Mouse (Mus musculus) liver, adult 2 months (tissue): ENCODE results near the gene Chp2. TPM values are rescaled to one million over a fixed set of nuclear protein-coding genes. Genes with fewer than 3 reads are reported as not detected.

Experiments
- DNase-seq: peaks from one replicate; pipeline ENCODE4 v3.0.0-alpha.2; 2011; ENCODE audit warnings: low read depth, low spot score; ENCODE audit errors: extremely low read depth
- H3K27ac ChIP-seq: fragments of 200-500 bp; replicated peaks from 2 replicates; pipeline ENCODE4 v1.5.1; 2012; ENCODE audit warnings: low read depth, mild to moderate bottlenecking, control low read depth, inconsistent platforms, low read length; ENCODE audit not compliant: insufficient read depth
- H3K27me3 ChIP-seq: fragments of 200-500 bp; 2 replicates; pipeline ENCODE4 v1.6.1; 2012; ENCODE audit warnings: mild to moderate bottlenecking, moderate library complexity, low read length, inconsistent platforms; ENCODE audit not compliant: control insufficient read depth, insufficient read depth
- H3K36me3 ChIP-seq: fragments of 200-500 bp; 2 replicates; pipeline ENCODE4 v1.6.1; 2012; ENCODE audit warnings: low read length, inconsistent platforms; ENCODE audit not compliant: control insufficient read depth, insufficient read depth
- H3K4me1 ChIP-seq: fragments of 200-500 bp; 2 replicates; pipeline ENCODE4 v1.6.1; 2011; ENCODE audit warnings: low read length; ENCODE audit not compliant: control insufficient read depth, insufficient read depth
- H3K4me3 ChIP-seq: fragments of 200-500 bp; 2 replicates; pipeline ENCODE4 v1.5.1; 2011; ENCODE audit warnings: low read depth, mild to moderate bottlenecking, control low read depth, low read length, moderate library complexity; ENCODE audit not compliant: insufficient read depth
- H3K79me2 ChIP-seq: fragments of 200-500 bp; 2 replicates; pipeline ENCODE4 v1.6.1; 2012; ENCODE audit warnings: inconsistent platforms, mild to moderate bottlenecking, low read length, moderate library complexity; ENCODE audit not compliant: control insufficient read depth, insufficient read depth
- H3K9ac ChIP-seq: fragments of 200-500 bp; 2 replicates; pipeline ENCODE4 v1.6.1; 2012; ENCODE audit warnings: low read depth, mild to moderate bottlenecking, control low read depth, inconsistent platforms, low read length
- CTCF ChIP-seq: fragments of 200-500 bp; IDR thresholded peaks from 2 replicates; pipeline ENCODE4 v1.5.1; 2011; ENCODE audit warnings: low read depth, low read length, control low read depth
- POLR2A ChIP-seq: fragments of 200-500 bp; IDR thresholded peaks from 2 replicates; pipeline ENCODE4 v1.6.1; 2011; ENCODE audit warnings: low read length, control low read depth; ENCODE audit not compliant: insufficient read depth; ENCODE audit errors: extremely low read depth
- WGBS: fragments of 180-500 bp; shearing (Covaris S2); methylation state at CpG from one replicate; pipeline ENCODE4 v1.1.7; 2018; 5-methylcytosine and 5-hydroxymethylcytosine counted together
- polyA plus RNA-seq: library from polyadenylated mRNA; depleted of rRNA; stranded (reverse); fragments of >200 nt; gene quantifications from 2 replicates; pipeline ENCODE4 v1.2.3, GENCODE M21; 2012
- total RNA-seq: library from RNA; depleted of rRNA; stranded (reverse); fragments of >200 nt; gene quantifications from 2 replicates; pipeline ENCODE4 v1.2.3, GENCODE M21; 2014

Chp2 gene
- total and polyA plus RNA-seq, 2 experiments, result 2.8 to 5.3 TPM

DNA sequence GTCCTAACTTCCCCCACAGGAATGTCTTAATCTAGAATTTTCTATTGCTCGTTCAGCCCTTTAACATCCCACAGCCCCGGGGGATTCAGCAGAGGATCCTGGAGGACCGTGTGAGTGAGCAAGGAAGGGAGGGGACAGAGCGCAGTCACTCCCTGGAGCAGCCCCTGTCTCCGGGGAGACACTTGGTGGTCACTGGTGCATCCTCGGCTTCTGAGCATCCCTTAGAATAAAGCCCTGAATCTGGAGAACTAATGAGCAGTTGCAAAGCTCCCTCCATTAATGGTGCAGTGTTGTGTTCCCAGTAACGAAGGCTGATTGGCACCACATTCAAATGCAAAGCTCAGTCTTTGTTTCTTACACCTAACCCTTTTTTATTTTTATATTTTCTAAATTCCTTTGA, 24.9 kb downstream of the Chp2 start:
- no peak for TF ChIP-seq POLR2A
- no peak for TF ChIP-seq CTCF
- DNase-seq, result no peak
- WGBS, result 73% methylated on average over 7 of the region's 7 CpGs
- Histone ChIP-seq H3K27me3 (no peaks in the 10 kb centered on the region), H3K79me2 (no peaks in the 10 kb centered on the region), H3K36me3 (no peaks in the 10 kb centered on the region), H3K27ac (no peak overlapping the region), H3K4me3 (no peak overlapping the region), H3K4me1 (no peaks in the 10 kb centered on the region), H3K9ac (no peak overlapping the region)

DNA sequence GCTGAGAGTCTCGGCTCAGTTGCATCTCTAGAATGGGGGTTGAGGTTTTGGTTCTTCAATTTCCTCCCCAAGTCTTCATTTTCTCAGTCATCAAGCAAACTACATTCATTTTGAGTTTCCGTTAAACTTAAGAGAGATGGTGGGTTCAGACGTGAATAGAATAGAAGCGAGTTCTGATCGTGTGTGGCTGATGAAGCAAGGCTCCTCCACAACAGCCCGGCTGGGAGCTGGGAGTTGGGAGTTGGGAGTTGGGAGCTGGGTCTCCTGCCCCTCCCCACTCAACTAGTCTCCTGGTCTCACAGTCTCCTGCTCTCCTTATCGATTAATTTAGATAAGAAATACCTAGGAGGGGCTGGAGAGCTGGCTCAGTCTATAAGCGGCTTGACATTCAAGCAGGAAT, 25.3 kb downstream of the Chp2 start:
- Histone ChIP-seq H3K27ac (no peak overlapping the region), H3K36me3 (no peaks in the 10 kb centered on the region), H3K4me3 (no peak overlapping the region), H3K4me1 (no peaks in the 10 kb centered on the region), H3K9ac (no peak overlapping the region), H3K27me3 (no peaks in the 10 kb centered on the region), H3K79me2 (no peaks in the 10 kb centered on the region)
- TF ChIP-seq CTCF, result no peak
- no peak for TF ChIP-seq POLR2A
- WGBS, result 70% methylated on average over 8 of the region's 8 CpGs
- no peak for DNase-seq

DNA sequence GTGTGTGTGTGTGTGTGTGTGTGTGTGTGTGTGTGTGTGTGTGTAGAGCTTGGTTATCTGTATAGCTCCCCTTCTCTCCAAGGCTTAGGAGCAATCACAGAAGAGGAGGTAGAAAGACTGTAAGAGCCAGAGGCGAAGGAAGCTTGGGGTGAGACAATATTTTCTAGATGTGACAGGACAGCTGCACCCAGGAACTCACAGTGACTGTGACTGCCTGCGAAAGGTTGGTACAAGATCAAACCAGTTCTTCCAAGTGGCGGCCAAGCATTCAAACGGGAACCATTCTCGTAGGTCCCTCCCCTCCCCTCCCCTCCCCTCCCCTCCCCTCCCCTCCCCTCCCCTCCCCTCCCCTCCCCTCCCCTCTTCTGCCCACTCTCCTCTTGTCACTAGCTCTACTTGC, 26.7 kb downstream of the Chp2 start:
- TF ChIP-seq POLR2A, result no peak
- TF ChIP-seq CTCF, result no peak
- no peaks in the 10 kb centered on the region for H3K36me3 ChIP-seq
- 64% methylated on average over 5 of the region's 5 CpGs for whole genome bisulfite sequencing
- no peaks in the 10 kb centered on the region for H3K27me3 ChIP-seq
- H3K27ac ChIP-seq, result no peak overlapping the region
- H3K4me1 ChIP-seq, result no peaks in the 10 kb centered on the region
- no peak overlapping the region for H3K4me3 ChIP-seq
- no peaks in the 10 kb centered on the region for H3K79me2 ChIP-seq
- no peak overlapping the region for H3K9ac ChIP-seq
- no peak for DNase-seq

DNA sequence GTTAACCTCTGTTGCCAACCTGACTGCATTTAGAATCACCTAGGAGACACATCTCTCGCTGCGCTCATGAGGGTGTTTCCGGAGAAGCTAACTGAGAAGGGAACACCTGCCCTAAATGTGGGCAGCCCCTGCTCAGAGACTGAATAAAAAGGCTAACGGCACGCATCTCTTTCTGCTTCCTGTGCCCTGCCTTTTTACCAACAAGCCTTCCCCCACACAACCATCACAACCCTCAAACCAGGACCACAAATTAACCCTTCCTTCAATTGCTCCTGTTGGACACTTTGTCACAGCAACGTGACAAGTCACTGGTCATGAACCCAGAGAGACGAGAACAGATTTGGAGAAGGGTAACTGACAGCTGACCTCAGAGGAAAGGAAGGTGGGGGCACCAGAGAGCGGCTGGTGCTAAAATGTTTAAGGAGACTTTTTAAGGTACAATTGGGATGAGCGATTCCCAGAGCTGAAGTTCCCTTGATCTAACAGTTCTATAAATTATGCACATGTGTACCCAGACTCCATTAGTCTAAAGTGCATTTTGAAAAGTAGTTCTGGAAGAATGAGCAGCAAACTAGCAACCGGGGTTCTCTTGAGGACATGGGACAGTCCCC, 28.1 kb downstream of the Chp2 start:
- Histone ChIP-seq H3K4me1 (no peaks in the 10 kb centered on the region), H3K9ac (no peak overlapping the region), H3K27me3 (no peaks in the 10 kb centered on the region), H3K27ac (no peak overlapping the region), H3K36me3 (no peaks in the 10 kb centered on the region), H3K79me2 (no peaks in the 10 kb centered on the region), H3K4me3 (no peak overlapping the region)
- no peak for DNase-seq
- TF ChIP-seq POLR2A (no peak), CTCF (no peak)
- WGBS, result 80% methylated on average over 10 of the region's 10 CpGs

DNA sequence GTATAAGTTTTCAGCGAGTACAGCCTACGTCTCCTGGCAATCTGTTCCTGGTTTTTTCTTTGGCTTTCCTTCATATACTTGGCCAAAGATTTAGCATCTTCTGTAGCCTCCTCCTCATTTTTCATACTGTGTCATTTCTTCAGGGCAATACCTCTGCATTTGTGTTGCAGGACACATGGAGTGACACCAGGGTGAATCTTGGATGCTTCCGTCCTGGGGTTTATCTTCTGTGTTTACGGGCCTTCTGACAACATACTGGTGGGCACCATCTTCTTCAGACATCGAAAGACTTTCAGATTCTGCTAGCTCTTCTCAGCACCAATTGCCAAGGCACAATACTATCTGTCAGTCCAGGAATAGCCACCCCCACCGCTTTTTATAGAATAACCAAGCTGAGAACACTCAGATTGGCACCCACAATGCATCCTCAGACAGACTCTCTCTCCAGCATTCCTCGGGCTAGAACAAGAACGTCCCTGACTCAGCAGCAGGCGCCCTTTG, 30.1 kb downstream of the Chp2 start:
- no peak for DNase-seq
- no peaks in the 10 kb centered on the region for H3K4me1 ChIP-seq
- TF ChIP-seq CTCF (no peak), POLR2A (no peak)
- no peaks in the 10 kb centered on the region for H3K36me3 ChIP-seq
- H3K79me2 ChIP-seq, result no peaks in the 10 kb centered on the region
- H3K9ac ChIP-seq, result no peak overlapping the region
- H3K4me3 ChIP-seq, result no peak overlapping the region
- WGBS, result 86% methylated on average over 9 of the region's 9 CpGs
- H3K27me3 ChIP-seq, result no peaks in the 10 kb centered on the region
- no peak overlapping the region for H3K27ac ChIP-seq

DNA sequence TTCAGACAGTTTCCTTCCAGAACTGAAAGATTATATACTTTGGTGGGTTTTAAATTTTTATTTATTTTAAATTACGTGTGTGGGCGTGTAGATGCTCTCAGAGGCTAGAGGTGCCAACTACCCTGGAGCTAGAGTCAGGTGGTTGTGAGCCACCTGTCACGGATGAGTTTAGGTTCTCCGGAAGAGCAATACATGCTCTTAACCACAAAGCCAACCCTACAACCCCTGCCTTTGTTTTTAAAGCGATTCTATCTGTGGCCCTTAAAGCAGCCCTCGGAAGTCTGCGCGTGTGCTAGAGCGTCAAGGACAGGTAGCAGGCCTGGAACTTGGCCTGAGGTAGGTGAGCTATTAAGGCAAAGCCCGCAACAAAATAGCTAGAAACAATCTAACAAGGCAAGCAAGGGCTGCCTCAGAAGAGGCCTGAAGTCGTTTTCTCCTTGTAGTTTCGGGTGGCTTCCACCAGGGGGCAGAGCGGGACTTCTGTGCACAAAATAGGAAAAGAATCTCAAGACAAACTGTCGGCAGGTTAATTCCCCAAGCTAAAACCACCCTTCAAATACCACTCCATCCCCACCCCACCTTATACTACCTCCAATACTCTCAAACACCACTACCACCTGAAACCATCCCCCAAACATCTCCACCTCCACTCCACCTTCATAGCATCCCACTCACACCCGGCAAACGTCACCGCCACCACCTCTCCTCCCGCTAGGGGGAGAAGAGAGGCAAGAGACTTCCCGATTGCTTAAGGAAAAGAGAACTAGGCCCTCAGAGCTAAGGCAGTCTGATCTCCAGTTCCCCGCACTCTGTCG, 32.1 kb downstream of the Chp2 start:
- Histone ChIP-seq H3K79me2 (no peaks in the 10 kb centered on the region), H3K9ac (no peak overlapping the region), H3K4me3 (no peak overlapping the region), H3K36me3 (no peaks in the 10 kb centered on the region), H3K4me1 (no peaks in the 10 kb centered on the region), H3K27ac (no peak overlapping the region), H3K27me3 (no peaks in the 10 kb centered on the region)
- DNase-seq, result peak; percentile 35
- TF ChIP-seq POLR2A (no peak), CTCF (peak; percentile 81)
- 27% methylated on average over 21 of the region's 21 CpGs for WGBS
